Mouse (Mus musculus) limb, embryonic 14.5 days (tissue): ENCODE data around the gene Baz2a. TPM values are rescaled to one million over a fixed set of nuclear protein-coding genes. Genes with fewer than 3 reads are reported as not detected.
"Not testable (repeated sequence)": the region's sequence is repeated elsewhere in the genome, so short reads cannot be mapped to it uniquely, and the experiment has no call there.

Experiments
- ATAC-seq: fragments of 200-750 bp; cut with Nextera tagmentation; 2 replicates; pipeline ENCODE4 v1.8.0; 2017; ENCODE audit warnings: low read depth, moderate number of reproducible peaks, moderate TSS enrichment; ENCODE audit not compliant: low FRiP score
- DNase-seq: peaks from one replicate; pipeline ENCODE4 v3.0.0-alpha.2; 2015; ENCODE audit warnings: low spot score
- H3K27ac ChIP-seq: fragments of 300-500 bp; sonication (generic); replicated peaks from 2 replicates; pipeline ENCODE4 v1.5.1; 2014; ENCODE audit warnings: low read depth, mild to moderate bottlenecking, low read length, moderate library complexity, mixed read lengths
- H3K27me3 ChIP-seq: fragments of 300-500 bp; sonication (generic); 2 replicates; pipeline ENCODE4 v1.6.1; 2014; ENCODE audit warnings: low read length, mixed read lengths; ENCODE audit not compliant: control insufficient read depth, insufficient read depth
- H3K36me3 ChIP-seq: fragments of 300-500 bp; sonication (generic); 2 replicates; pipeline ENCODE4 v1.6.1; 2014; ENCODE audit warnings: mild to moderate bottlenecking, low read length, moderate library complexity, mixed read lengths; ENCODE audit not compliant: control insufficient read depth, insufficient read depth
- H3K4me1 ChIP-seq: fragments of 300-500 bp; sonication (generic); 2 replicates; pipeline ENCODE4 v1.6.1; 2014; ENCODE audit warnings: antibody characterized with exemption, low read length, mixed read lengths; ENCODE audit not compliant: control insufficient read depth, insufficient read depth
- H3K4me2 ChIP-seq: fragments of 300-500 bp; sonication (generic); replicated peaks from 2 replicates; pipeline ENCODE4 v1.6.1; 2014; ENCODE audit warnings: low read depth, mild to moderate bottlenecking, low read length, moderate library complexity; ENCODE audit not compliant: severe bottlenecking
- H3K4me3 ChIP-seq: fragments of 300-500 bp; sonication (generic); replicated peaks from 2 replicates; pipeline ENCODE4 v1.5.1; 2014; ENCODE audit warnings: low read length
- H3K9ac ChIP-seq: fragments of 300-500 bp; sonication (generic); 2 replicates; pipeline ENCODE4 v1.6.1; 2014; ENCODE audit warnings: mild to moderate bottlenecking, low read depth, low read length, moderate library complexity; ENCODE audit not compliant: severe bottlenecking
- H3K9me3 ChIP-seq: fragments of 300-500 bp; sonication (generic); 2 replicates; pipeline ENCODE4 v1.6.1; 2016; ENCODE audit warnings: low read length; ENCODE audit not compliant: control insufficient read depth
- POLR2A ChIP-seq: fragments of 200-500 bp; IDR thresholded peaks from 2 replicates; pipeline ENCODE4 v1.8.0; 2012; ENCODE audit warnings: inconsistent platforms, mild to moderate bottlenecking, moderate library complexity, borderline replicate concordance; ENCODE audit not compliant: insufficient read depth, insufficient read length; ENCODE audit errors: extremely low read depth
- WGBS: fragments of 180-500 bp; shearing (Covaris S2); extraction: QIAGEN DNeasy Blood & Tissue Kit; methylation state at CpG from one replicate; pipeline ENCODE4 v1.1.7; 2014; 5-methylcytosine and 5-hydroxymethylcytosine counted together
- polyA plus RNA-seq, 2 experiments: library from polyadenylated mRNA; depleted of rRNA in 1 of 2; stranded (reverse) in 1 of 2; unstranded in 1 of 2; fragments of >200 nt; fragmentation: Nextera tagmentation in 1 of 2; extraction: Ambion mirVana in 1 of 2; gene quantifications; 2 replicates each; pipeline versions ENCODE4 v1.2.1 to v1.2.3; 2012 to 2014

Baz2a gene
- polyA plus RNA-seq, 2 experiments: 17.5 to 28.3 TPM

DNA sequence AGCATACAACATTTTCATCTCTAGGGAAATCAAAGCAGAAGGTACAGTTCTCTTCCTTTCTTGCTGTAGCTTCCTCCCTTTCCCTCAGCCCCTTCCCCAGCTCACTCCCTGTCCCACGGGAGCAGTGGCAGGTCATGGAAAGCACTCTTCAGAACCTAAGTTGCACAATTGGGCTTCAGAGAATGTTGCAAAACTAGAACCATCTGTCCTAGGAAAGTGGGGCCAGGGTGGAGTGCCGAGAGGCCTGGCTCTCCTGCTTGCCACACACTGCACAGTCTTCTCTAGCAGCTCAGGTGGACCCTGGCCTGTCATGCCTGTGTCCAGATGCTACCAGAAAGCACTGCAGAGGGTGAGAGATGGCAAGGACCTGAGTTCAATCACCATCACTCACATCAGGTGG, 53.6 kb downstream of the Baz2a start:
- peaks cover 59% of the 10 kb centered on the region for H3K36me3 ChIP-seq
- peaks cover 7% of the 10 kb centered on the region for H3K4me1 ChIP-seq
- no peaks in the 10 kb centered on the region for H3K9me3 ChIP-seq
- no peak for ATAC-seq
- no peak for DNase-seq
- no peak overlapping the region for H3K4me3 ChIP-seq
- 58% methylated on average over 2 of the region's 2 CpGs for WGBS
- TF ChIP-seq POLR2A: no peak
- H3K9ac ChIP-seq: no peak overlapping the region
- no peak overlapping the region for H3K27ac ChIP-seq
- H3K4me2 ChIP-seq: no peak overlapping the region
- H3K27me3 ChIP-seq: no peaks in the 10 kb centered on the region

DNA sequence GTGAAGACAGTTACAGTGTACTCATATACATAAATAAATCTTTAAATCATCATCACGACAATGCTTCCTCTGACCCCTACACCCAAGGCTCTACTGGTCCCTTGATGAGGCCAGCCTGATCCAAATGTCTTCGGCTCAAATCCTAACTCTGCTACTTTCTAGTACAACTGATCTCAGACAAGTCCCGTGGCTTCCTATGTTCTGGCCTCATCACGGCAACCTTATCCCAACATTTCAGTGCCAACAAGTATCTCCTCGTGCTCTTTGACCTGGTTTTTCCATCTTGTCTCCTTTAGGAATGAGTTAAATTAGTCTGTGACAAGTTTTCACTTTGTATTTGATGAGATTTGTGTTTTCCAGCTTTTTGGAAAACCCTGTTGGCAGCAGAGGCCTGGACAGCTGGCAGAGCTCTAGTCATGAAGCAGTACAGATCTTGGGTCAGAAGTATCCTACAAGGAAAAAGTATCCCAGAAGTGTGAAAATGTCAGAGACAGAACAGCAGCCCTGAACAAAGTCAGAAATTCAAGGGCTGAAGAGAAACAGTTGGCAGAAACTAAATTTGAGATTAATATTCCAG, 57.5 kb downstream of the Baz2a start:
- WGBS: 93% methylated on average over 5 of the region's 5 CpGs
- Histone ChIP-seq H3K9ac (no peak overlapping the region), H3K4me2 (peak overlapping the region; percentile 32; the same call in 1 of the 2 replicates), H3K4me3 (no peak overlapping the region), H3K36me3 (peaks cover 32% of the 10 kb centered on the region), H3K4me1 (peaks cover 7% of the 10 kb centered on the region), H3K27ac (peak overlapping the region; percentile 69), H3K9me3 (no peaks in the 10 kb centered on the region), H3K27me3 (no peaks in the 10 kb centered on the region)
- no peak for DNase-seq
- TF ChIP-seq POLR2A: no peak
- no peak for ATAC-seq

DNA sequence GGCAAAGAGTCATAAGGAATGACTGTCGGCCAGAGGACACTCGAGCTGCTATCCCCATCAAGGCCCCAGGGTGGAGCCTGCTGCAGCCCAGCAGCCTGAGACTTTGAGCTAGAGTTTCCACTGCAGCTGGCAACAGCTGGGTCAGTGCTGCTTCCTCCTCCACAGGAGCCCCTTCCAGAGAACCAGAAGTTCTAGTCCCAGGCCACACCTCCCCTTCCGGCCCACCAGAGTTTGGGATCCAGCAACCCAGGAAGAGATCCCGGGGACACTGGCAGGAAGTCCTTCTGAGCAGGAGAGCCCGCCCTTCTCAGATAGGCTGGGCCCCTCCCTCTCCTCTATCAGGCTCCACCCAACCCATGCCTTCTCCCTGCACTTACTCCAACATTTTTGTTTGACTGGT, 58.2 kb downstream of the Baz2a start:
- Histone ChIP-seq H3K9me3 (no peaks in the 10 kb centered on the region), H3K4me3 (0 out of 2 replicates have a peak overlapping the region, but pooled peaks have one; percentile 4), H3K36me3 (peaks cover 25% of the 10 kb centered on the region), H3K27ac (peak overlapping the region; percentile 69), H3K9ac (no peak overlapping the region), H3K4me2 (peak overlapping the region; percentile 32), H3K27me3 (no peaks in the 10 kb centered on the region), H3K4me1 (peaks cover 7% of the 10 kb centered on the region)
- ATAC-seq (peak; percentile 93), DNase-seq (peak; percentile 90)
- WGBS: 4% methylated on average over 5 of the region's 5 CpGs
- no peak for TF ChIP-seq POLR2A

DNA sequence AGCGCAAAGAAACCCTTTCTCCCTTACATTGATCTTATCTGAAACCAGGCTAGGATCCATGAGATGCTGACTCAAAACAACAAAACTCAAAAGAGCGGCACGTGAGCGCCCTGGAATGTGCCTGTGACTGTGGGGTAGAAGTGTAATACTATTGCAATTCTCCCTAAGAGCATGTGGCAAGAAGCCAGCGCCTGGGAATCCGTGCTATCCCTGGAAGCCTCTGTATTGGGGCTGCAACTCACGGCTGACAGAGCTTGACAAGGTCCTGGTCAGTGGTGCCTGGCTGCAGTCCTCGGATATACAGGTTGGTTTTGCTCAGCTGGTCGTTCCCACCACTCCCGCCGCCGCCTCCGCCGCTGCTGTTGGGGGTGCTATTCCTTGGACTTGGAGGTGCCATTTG, 59.6 kb downstream of the Baz2a start:
- H3K4me2 ChIP-seq: no peak overlapping the region
- no peaks in the 10 kb centered on the region for H3K9me3 ChIP-seq
- H3K27ac ChIP-seq: no peak overlapping the region
- no peak overlapping the region for H3K9ac ChIP-seq
- peaks cover 7% of the 10 kb centered on the region for H3K4me1 ChIP-seq
- WGBS: 81% methylated on average over 14 of the region's 14 CpGs
- ATAC-seq: no peak
- H3K36me3 ChIP-seq: peaks cover 13% of the 10 kb centered on the region
- no peak overlapping the region for H3K4me3 ChIP-seq
- TF ChIP-seq POLR2A: no peak
- DNase-seq: no peak
- no peaks in the 10 kb centered on the region for H3K27me3 ChIP-seq

DNA sequence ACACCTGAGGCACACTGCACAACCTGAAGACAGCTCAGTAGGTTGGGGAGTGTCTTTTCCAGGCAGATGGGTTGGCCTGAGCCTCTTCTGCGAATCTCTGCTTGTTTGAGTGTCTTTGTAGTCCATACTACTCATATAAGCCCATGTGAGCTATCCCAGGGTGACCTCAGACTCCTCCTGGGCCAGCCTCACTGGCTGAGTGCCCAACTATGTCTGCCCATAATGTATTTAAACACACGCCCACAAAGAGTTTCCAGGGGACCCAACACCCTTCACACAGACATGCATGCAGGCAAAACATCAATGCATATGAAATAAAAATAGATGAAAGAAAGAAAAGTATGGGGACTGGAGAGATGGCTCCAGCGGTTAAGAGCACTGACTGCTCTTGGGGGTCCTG, 62.6 kb downstream of the Baz2a start:
- DNase-seq (no peak), ATAC-seq (no peak)
- H3K27me3 ChIP-seq: no peaks in the 10 kb centered on the region
- no peak for TF ChIP-seq POLR2A
- H3K9me3 ChIP-seq: no peaks in the 10 kb centered on the region
- H3K4me3 ChIP-seq: no peak overlapping the region
- H3K27ac ChIP-seq: no peak overlapping the region
- peaks cover 6% of the 10 kb centered on the region for H3K4me1 ChIP-seq
- no peak overlapping the region for H3K9ac ChIP-seq
- H3K36me3 ChIP-seq: peaks cover 8% of the 10 kb centered on the region
- no peak overlapping the region for H3K4me2 ChIP-seq
- 68% methylated on average over 3 of the region's 3 CpGs for WGBS

DNA sequence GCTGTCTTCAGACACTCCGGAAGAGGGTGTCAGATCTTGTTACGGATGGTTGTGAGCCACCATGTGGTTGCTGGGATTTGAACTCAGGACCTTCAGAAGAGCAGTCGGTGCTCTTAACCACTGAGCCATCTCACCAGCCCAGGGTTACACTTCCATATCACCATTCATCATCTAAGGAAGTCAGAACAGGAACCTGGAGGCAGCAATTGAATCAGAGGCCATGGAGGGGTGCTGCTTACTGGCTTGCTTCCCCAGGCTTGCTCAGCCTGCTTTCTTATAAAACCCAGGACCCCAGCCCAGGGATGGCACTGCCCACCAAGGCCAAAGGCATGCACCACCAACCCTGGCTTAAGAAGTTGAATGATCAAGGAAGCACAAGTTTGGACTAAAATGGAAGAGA, 74.3 kb downstream of the Baz2a start:
- not testable (repeated sequence) for ATAC-seq, H3K36me3 ChIP-seq, H3K4me2 ChIP-seq, H3K9me3 ChIP-seq, H3K4me3 ChIP-seq, H3K27ac ChIP-seq, H3K4me1 ChIP-seq, H3K27me3 ChIP-seq, H3K9ac ChIP-seq, DNase-seq
- WGBS: 100% methylated on average over 2 of the region's 3 CpGs
